ENCODE assay signal across 8 mouse cellular contexts in the genomic region with DNA sequence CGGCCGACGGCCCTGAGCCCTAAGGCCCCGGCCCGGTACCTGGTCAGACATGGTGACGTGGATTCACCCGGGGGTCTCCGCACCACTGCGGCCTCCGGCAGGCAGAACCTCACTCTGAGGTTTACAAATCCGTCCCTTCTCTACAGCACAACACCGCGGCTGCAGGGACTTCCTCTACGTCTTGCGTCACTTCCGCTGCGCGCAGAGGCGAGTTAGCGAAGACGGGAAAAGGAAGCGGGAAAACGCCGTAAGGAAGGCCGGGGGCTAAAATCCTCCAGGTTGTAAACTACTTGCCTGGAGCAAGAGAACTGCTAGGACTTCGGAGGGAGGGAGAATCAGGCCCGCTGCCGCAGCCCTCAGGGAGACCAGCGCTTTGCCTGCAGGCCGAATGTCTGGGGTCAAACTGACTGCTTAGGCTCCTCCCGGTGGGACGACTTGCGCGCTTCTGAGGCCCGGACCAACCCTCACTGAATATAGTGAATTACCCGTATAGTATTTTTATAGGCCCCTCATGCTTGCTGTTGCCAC. TPM values are rescaled to one million over a fixed set of nuclear protein-coding genes. Genes with fewer than 3 reads are reported as not detected.
DNase-seq lines count a peak whose midpoint lies in the region; ATAC-seq lines count a peak whose summit lies in the region.

Gene Sumo1 (minus strand): TSS at position 194 of the 528 bp plus-strand sequence.

- peaks cover 0 to 16% of the 10 kb centered on the region in 2 experiments; a peak in 2 of 4 replicates for H3K4me1 ChIP-seq in heart, embryonic 14.5 days (ENCODE audit: control insufficient read depth in 2 of 2, insufficient read depth in 2 of 2, low read length in 2 of 2)
- H3K4me1 ChIP-seq in liver, embryonic 13.5 days (replicated peaks) = peaks cover 31% of the 10 kb centered on the region
- H3K4me1 ChIP-seq in stomach, embryonic 16.5 days (ENCODE audit: control insufficient read depth, insufficient read depth, low read length) = peaks cover 7% of the 10 kb centered on the region

- DNase-seq in c-Kit-negative CD71-positive TER-119-positive erythroid progenitor cells, embryonic 14.5 days (ENCODE audit: low read depth, low spot score) = peak; percentile 75
- DNase-seq in fibroblast of lung, adult 2 months (ENCODE audit: low read depth) = peak; percentile 65
- peak; percentile 93 for DNase-seq in kidney, postnatal 14 days
- DNase-seq in liver, embryonic 13.5 days = peak; percentile 76
- DNase-seq in neural tube, embryonic 10.5 days (ENCODE audit: extremely low spot score, low spot score) = peak; percentile 92

- ATAC-seq in CD4-positive, CD25-positive, alpha-beta regulatory T cell, adult 4 months = peak; percentile 85
- ATAC-seq in heart, embryonic 14.5 days (ENCODE audit: insufficient number of reproducible peaks, insufficient read depth, low FRiP score, low read depth) = peak; percentile 79
- peak; percentile 91 for ATAC-seq in liver, embryonic 13.5 days (ENCODE audit: low read depth)
- peak; percentile 93 for ATAC-seq in stomach, embryonic 16.5 days (ENCODE audit: insufficient read depth, low FRiP score)

- H3K27ac ChIP-seq in heart, embryonic 14.5 days (replicated peaks in 1 of 2; ENCODE audit: control insufficient read depth in 1 of 2, insufficient read depth in 1 of 2, low read depth in 2 of 2, low read length in 2 of 2) = peak within 1 kb of the TSS; percentile 89 to 94
- H3K27ac ChIP-seq in liver, embryonic 13.5 days = peak within 1 kb of the TSS; percentile 91
- H3K27ac ChIP-seq in stomach, embryonic 16.5 days (ENCODE audit: low read length) = peak within 1 kb of the TSS; percentile 93

- H3K9ac ChIP-seq in heart, embryonic 14.5 days (ENCODE audit: low read length) = peak within 1 kb of the TSS; percentile 98
- peak within 1 kb of the TSS; percentile 99 for H3K9ac ChIP-seq in liver, embryonic 13.5 days
- H3K9ac ChIP-seq in stomach, embryonic 16.5 days (ENCODE audit: low read length) = peak within 1 kb of the TSS; percentile 98

- H3K4me2 ChIP-seq in heart, embryonic 14.5 days (ENCODE audit: low read length) = peak within 1 kb of the TSS; percentile 91
- H3K4me2 ChIP-seq in liver, embryonic 13.5 days = peak within 1 kb of the TSS; percentile 80
- H3K4me2 ChIP-seq in stomach, embryonic 16.5 days (ENCODE audit: low read depth, low read length) = peak within 1 kb of the TSS; percentile 88

- H3K4me3 ChIP-seq in heart, embryonic 14.5 days (ENCODE audit: control insufficient read depth in 1 of 2, insufficient read depth in 1 of 2, low read depth in 1 of 2, low read length in 2 of 2) = peak within 1 kb of the TSS; percentile 74 to 76
- peak within 1 kb of the TSS; percentile 100 for H3K4me3 ChIP-seq in liver, embryonic 13.5 days (replicated peaks)
- peak within 1 kb of the TSS; percentile 99 for H3K4me3 ChIP-seq in stomach, embryonic 16.5 days (replicated peaks; ENCODE audit: low read length)

- no peaks in the 10 kb centered on the region for H3K27me3 ChIP-seq in heart, embryonic 14.5 days (ENCODE audit: control insufficient read depth, insufficient read depth, low read length)
- H3K27me3 ChIP-seq in liver, embryonic 13.5 days = no peaks in the 10 kb centered on the region
- H3K27me3 ChIP-seq in stomach, embryonic 16.5 days (ENCODE audit: control insufficient read depth, insufficient read depth, low read length) = no peaks in the 10 kb centered on the region

- peaks cover 4% of the 10 kb centered on the region; the same call in 1 of the 2 replicates for H3K36me3 ChIP-seq in heart, embryonic 14.5 days (ENCODE audit: control insufficient read depth, insufficient read depth, low read length)
- 0 out of 2 replicates have a peak, but pooled peaks cover 12% of the 10 kb centered on the region for H3K36me3 ChIP-seq in liver, embryonic 13.5 days
- H3K36me3 ChIP-seq in stomach, embryonic 16.5 days (ENCODE audit: control insufficient read depth, insufficient read depth, low read length) = no peaks in the 10 kb centered on the region; the same call in 1 of the 2 replicates

- under 1% methylated on average over 36 of the region's 36 CpGs for WGBS in heart, embryonic 14.5 days
- 0% methylated on average over 36 of the region's 36 CpGs for WGBS in liver, embryonic 13.5 days (ENCODE audit: insufficient replicate concordance)
- WGBS in stomach, embryonic 16.5 days = 0% methylated on average over 36 of the region's 36 CpGs

- no peaks in the 10 kb centered on the region for H3K9me3 ChIP-seq in heart, embryonic 14.5 days (ENCODE audit: control insufficient read depth, low read length)
- H3K9me3 ChIP-seq in liver, embryonic 13.5 days (replicated peaks) = no peaks in the 10 kb centered on the region
- H3K9me3 ChIP-seq in stomach, embryonic 16.5 days (replicated peaks; ENCODE audit: control insufficient read depth, low read length) = no peaks in the 10 kb centered on the region

RNA-seq across cellular contexts. Expression of gene Sumo1, which starts in this region (rescaled TPM):
- 100 to 1,000 TPM; 471 to 552 TPM for polyA plus RNA-seq in CD4-positive, CD25-positive, alpha-beta regulatory T cell, adult 4 months (2017; shearing (Covaris generic))
- 224 and 246 TPM in 2 replicates for polyA plus RNA-seq in heart, embryonic 14.5 days (2014; fragmentation: Nextera tagmentation; extraction: Ambion mirVana)
- 186 and 213 TPM in 2 replicates for polyA plus RNA-seq in liver, embryonic 13.5 days (2015; fragmentation: Nextera tagmentation; extraction: Ambion mirVana)
- polyA plus RNA-seq in stomach, embryonic 16.5 days (2015; fragmentation: Nextera tagmentation; extraction: Ambion mirVana) = 272 and 320 TPM in 2 replicates

Comparison
In these comparisons a context has a peak if more than half of its experiments do, and no peak if none do; other contexts are left out.
1. Peak in every context shown above with its lines: DNase-seq, ATAC-seq, H3K4me3 ChIP-seq and H3K27ac ChIP-seq.